Mouse (Mus musculus): Measurements from ENCODE around the gene Cpeb4.
"Not testable (repeated sequence)": the region's sequence is repeated elsewhere in the genome, so short reads cannot be mapped to it uniquely, and the experiment has no call there.

Cpeb4 gene

GRCm38 (mm10) chr11:31974132-31974531 is 102.1 kb downstream of the Cpeb4 start:
- no peak for DNase-seq (ENCODE audit: low read depth, low spot score)

- no peak for DNase-seq (ENCODE audit: low read depth, low spot score)
Measured at GRCm38 (mm10) chr11:31974826-31975225, 102.8 kb downstream of the Cpeb4 start.

DNA sequence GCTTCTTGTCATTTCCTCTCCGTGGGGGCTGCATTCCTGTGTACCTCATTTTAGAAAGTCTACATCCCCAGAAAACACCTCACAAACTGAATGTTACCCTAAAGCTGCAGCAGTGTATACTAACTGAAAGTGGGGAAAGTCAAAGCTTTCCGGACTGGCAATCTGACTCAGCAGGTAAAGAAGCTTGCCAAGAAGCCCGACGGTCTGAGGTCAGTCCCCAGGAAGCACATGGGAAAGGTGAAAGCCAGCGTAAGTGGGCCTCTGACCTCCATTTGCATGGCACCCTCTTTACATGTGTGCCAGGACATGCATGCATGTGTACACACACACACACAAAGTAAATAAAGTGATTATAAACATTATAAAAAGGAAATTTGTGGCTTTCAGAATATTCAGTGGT is 103.7 kb downstream of the Cpeb4 start:
- no peak for DNase-seq (ENCODE audit: low read depth, low spot score)

DNA sequence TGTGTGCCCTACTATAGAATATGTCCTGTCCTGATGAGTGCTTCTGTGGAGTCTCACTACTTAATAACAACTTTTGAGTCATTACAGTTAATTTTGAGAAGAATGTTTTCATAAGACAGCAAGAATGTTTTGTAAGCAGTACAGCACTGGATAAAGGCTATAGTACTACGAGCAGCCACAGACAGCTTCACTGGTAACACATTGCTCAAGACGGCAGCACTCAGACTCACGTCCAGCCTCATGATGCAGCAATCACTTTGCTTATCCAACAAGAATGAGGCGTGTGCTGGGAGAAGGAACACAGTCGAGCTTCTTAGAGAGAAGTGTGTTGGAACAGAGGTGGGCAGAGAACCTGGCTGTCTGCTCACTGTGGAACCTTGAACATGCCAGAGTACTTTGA is 104.1 kb downstream of the Cpeb4 start:
- no peak for DNase-seq (ENCODE audit: low read depth, low spot score)

- DNase-seq (ENCODE audit: low read depth, low spot score) = not testable (repeated sequence)
Measured at GRCm38 (mm10) chr11:31980089-31980488, 108.1 kb downstream of the Cpeb4 start.

GRCm38 (mm10) chr11:31981830-31982229 is 109.8 kb downstream of the Cpeb4 start:
- no peak for DNase-seq (ENCODE audit: low read depth, low spot score)

GRCm38 (mm10) chr11:31982247-31982943 is 110.4 kb downstream of the Cpeb4 start:
- DNase-seq (ENCODE audit: low read depth, low spot score) = not testable (repeated sequence)

DNA sequence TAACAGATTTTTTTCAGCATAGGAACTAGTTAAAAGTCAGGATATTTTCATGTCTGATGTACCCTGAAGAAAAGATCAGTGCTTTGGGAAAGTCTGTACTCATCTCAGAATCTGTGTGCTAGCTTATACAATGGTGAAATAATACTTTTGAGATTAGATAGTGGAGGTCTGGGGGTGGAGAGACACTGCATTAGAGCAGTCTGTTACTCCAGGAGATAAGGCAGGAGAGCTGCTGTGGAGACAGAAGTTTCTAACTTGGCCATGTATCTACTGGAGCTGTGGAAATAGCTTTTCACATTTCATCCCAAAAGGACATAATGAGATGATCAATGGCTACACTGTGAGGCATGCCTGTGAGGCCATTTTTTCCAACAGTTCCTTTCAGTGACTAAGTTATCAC is 111.2 kb downstream of the Cpeb4 start:
- DNase-seq (ENCODE audit: low read depth, low spot score) = no peak

- no peak for DNase-seq (ENCODE audit: low read depth, low spot score)
Measured at GRCm38 (mm10) chr11:31984786-31985185, 112.8 kb downstream of the Cpeb4 start.

Data from c-Kit-negative CD71-positive TER-119-positive erythroid progenitor cells, embryonic 14.5 days (primary cell).